Mouse (Mus musculus): ENCODE measurements around the gene Ackr3. TPM values are rescaled to one million over a fixed set of nuclear protein-coding genes. Genes with fewer than 3 reads are reported as not detected.
A peak's percentile ranks its signal among the peaks of the same experiment; 100 is the strongest.

The Ackr3 gene
- polyA plus RNA-seq, 1 experiment = 84.8 TPM

DNA sequence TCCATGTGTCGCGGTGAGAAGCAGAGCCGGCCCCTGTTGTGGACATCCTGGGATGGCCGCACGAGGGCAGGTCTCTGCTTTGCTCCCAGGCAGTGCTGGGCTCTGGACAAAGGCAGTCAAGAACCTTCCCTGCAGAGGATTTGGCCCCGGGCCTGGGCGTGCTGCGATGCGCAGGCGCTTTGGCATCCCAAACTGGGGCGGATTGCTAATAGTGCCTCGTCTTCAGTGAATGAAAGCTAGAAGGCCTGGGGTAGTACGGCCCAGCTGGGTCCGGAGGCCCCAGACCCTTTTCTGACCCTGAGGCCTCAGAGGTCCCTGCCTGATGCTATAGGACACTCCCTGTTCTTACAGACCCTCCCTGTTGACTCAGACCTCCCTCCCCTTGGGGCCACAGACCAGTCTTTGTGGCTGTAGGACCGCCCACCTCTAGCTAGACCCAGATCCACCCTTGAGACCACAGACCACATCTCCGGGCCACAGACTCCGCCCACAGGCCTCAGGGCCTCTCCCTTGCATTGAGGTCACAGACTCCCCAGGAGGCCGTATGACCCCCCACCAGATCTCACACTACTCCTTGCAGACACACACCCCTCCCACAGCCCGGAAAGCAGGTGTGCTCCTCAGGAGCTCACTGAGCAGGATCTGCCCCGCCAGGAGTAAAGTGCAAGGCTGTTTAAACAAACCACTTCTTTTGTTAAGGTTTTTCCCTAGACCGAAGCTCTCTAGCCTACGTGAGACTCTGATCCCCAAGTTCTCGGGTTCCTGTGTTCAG, 1.4 kb upstream of the Ackr3 start:
- Histone ChIP-seq H3K27ac (ENCODE audit: insufficient read depth, low read length) (no peak overlapping the region), H3K4me1 (ENCODE audit: control insufficient read depth, insufficient read depth, insufficient read length) (no peaks in the 10 kb centered on the region), H3K36me3 (ENCODE audit: control insufficient read depth, insufficient read depth, low read length) (no peaks in the 10 kb centered on the region), H3K27me3 (ENCODE audit: control insufficient read depth, insufficient read depth, low read length) (no peaks in the 10 kb centered on the region), H3K4me3 (ENCODE audit: extremely low read depth, insufficient read depth, insufficient read length) (no peak overlapping the region)
- WGBS = 39% methylated on average over 23 of the region's 23 CpGs
- no peak for DNase-seq (ENCODE audit: low read depth in 1 of 2, low spot score in 2 of 2)
- TF ChIP-seq CTCF (IDR thresholded peaks at IDR 0.05; ENCODE audit: extremely low read depth, insufficient read depth, insufficient read length, insufficient replicate concordance) = no peak
- no peak for TF ChIP-seq POLR2A (IDR thresholded peaks at IDR 0.05; ENCODE audit: low read depth, low read length)

- TF ChIP-seq POLR2A (IDR thresholded peaks at IDR 0.05; ENCODE audit: low read depth, low read length) = no peak
- TF ChIP-seq CTCF (IDR thresholded peaks at IDR 0.05; ENCODE audit: extremely low read depth, insufficient read depth, insufficient read length, insufficient replicate concordance) = no peak
- Histone ChIP-seq H3K4me1 (ENCODE audit: control insufficient read depth, insufficient read depth, insufficient read length) (no peaks in the 10 kb centered on the region), H3K4me3 (ENCODE audit: extremely low read depth, insufficient read depth, insufficient read length) (no peak overlapping the region), H3K27me3 (ENCODE audit: control insufficient read depth, insufficient read depth, low read length) (no peaks in the 10 kb centered on the region), H3K27ac (ENCODE audit: insufficient read depth, low read length) (no peak overlapping the region), H3K36me3 (ENCODE audit: control insufficient read depth, insufficient read depth, low read length) (no peaks in the 10 kb centered on the region)
- no peak for DNase-seq (ENCODE audit: low read depth in 1 of 2, low spot score in 2 of 2)
- WGBS = 24% methylated on average over 11 of the region's 11 CpGs
Observed at GRCm38 (mm10) chr1:90203341-90203740, 439 bp upstream of the Ackr3 start.

- H3K27ac ChIP-seq (ENCODE audit: insufficient read depth, low read length) = peak overlapping the region; percentile 39; the same call in 1 of the 2 replicates
- no peak for DNase-seq (ENCODE audit: low read depth in 1 of 2, low spot score in 2 of 2)
- H3K27me3 ChIP-seq (ENCODE audit: control insufficient read depth, insufficient read depth, low read length) = no peaks in the 10 kb centered on the region
- 39% methylated on average over 1 of the region's 1 CpGs for WGBS
- peak overlapping the region; percentile 36 for H3K4me3 ChIP-seq (ENCODE audit: extremely low read depth, insufficient read depth, insufficient read length)
- no peak for TF ChIP-seq POLR2A (IDR thresholded peaks at IDR 0.05; ENCODE audit: low read depth, low read length)
- H3K36me3 ChIP-seq (ENCODE audit: control insufficient read depth, insufficient read depth, low read length) = no peaks in the 10 kb centered on the region
- H3K4me1 ChIP-seq (ENCODE audit: control insufficient read depth, insufficient read depth, insufficient read length) = no peaks in the 10 kb centered on the region; the same call in 1 of the 2 replicates
Observed at GRCm38 (mm10) chr1:90204821-90205220, 1.0 kb downstream of the Ackr3 start.

GRCm38 (mm10) chr1:90205223-90205622, 1.4 kb downstream of the Ackr3 start:
- Histone ChIP-seq H3K27me3 (ENCODE audit: control insufficient read depth, insufficient read depth, low read length) (no peaks in the 10 kb centered on the region), H3K27ac (ENCODE audit: insufficient read depth, low read length) (peak overlapping the region; percentile 39; the same call in 1 of the 2 replicates), H3K36me3 (ENCODE audit: control insufficient read depth, insufficient read depth, low read length) (no peaks in the 10 kb centered on the region), H3K4me3 (ENCODE audit: extremely low read depth, insufficient read depth, insufficient read length) (peak overlapping the region; percentile 36), H3K4me1 (ENCODE audit: control insufficient read depth, insufficient read depth, insufficient read length) (no peaks in the 10 kb centered on the region; the same call in 1 of the 2 replicates)
- whole genome bisulfite sequencing = 19% methylated on average over 6 of the region's 6 CpGs
- TF ChIP-seq CTCF (IDR thresholded peaks at IDR 0.05; ENCODE audit: extremely low read depth, insufficient read depth, insufficient read length, insufficient replicate concordance) (no peak), POLR2A (IDR thresholded peaks at IDR 0.05; ENCODE audit: low read depth, low read length) (no peak)
- DNase-seq (ENCODE audit: low read depth in 1 of 2, low spot score in 2 of 2) = no peak

- Histone ChIP-seq H3K36me3 (ENCODE audit: control insufficient read depth, insufficient read depth, low read length) (no peaks in the 10 kb centered on the region), H3K27me3 (ENCODE audit: control insufficient read depth, insufficient read depth, low read length) (no peaks in the 10 kb centered on the region), H3K27ac (ENCODE audit: insufficient read depth, low read length) (0 out of 2 replicates have a peak overlapping the region, but pooled peaks have one; percentile 14), H3K4me3 (ENCODE audit: extremely low read depth, insufficient read depth, insufficient read length) (no peak overlapping the region), H3K4me1 (ENCODE audit: control insufficient read depth, insufficient read depth, insufficient read length) (no peaks in the 10 kb centered on the region; the same call in 1 of the 2 replicates)
- no peak for DNase-seq (ENCODE audit: low read depth in 1 of 2, low spot score in 2 of 2)
- 75% methylated on average over 3 of the region's 3 CpGs for WGBS
- TF ChIP-seq CTCF (IDR thresholded peaks at IDR 0.05; ENCODE audit: extremely low read depth, insufficient read depth, insufficient read length, insufficient replicate concordance) (no peak), POLR2A (IDR thresholded peaks at IDR 0.05; ENCODE audit: low read depth, low read length) (no peak)
Observed at GRCm38 (mm10) chr1:90206684-90207083, 2.9 kb downstream of the Ackr3 start.

- TF ChIP-seq CTCF (IDR thresholded peaks at IDR 0.05; ENCODE audit: extremely low read depth, insufficient read depth, insufficient read length, insufficient replicate concordance) (no peak), POLR2A (IDR thresholded peaks at IDR 0.05; ENCODE audit: low read depth, low read length) (no peak)
- 0 out of 2 replicates have a peak overlapping the region, but pooled peaks have one; percentile 0 for H3K4me3 ChIP-seq (ENCODE audit: extremely low read depth, insufficient read depth, insufficient read length)
- no peaks in the 10 kb centered on the region for H3K36me3 ChIP-seq (ENCODE audit: control insufficient read depth, insufficient read depth, low read length)
- no peaks in the 10 kb centered on the region for H3K27me3 ChIP-seq (ENCODE audit: control insufficient read depth, insufficient read depth, low read length)
- no peak for DNase-seq (ENCODE audit: low read depth in 1 of 2, low spot score in 2 of 2)
- 81% methylated on average over 6 of the region's 6 CpGs for WGBS
- H3K27ac ChIP-seq (ENCODE audit: insufficient read depth, low read length) = no peak overlapping the region
- no peaks in the 10 kb centered on the region; the same call in 1 of the 2 replicates for H3K4me1 ChIP-seq (ENCODE audit: control insufficient read depth, insufficient read depth, insufficient read length)
Observed at GRCm38 (mm10) chr1:90207279-90207678, 3.5 kb downstream of the Ackr3 start.
